Mouse (Mus musculus): Measurements from ENCODE around the gene Extl2. TPM values are rescaled to one million over a fixed set of nuclear protein-coding genes. Genes with fewer than 3 reads are reported as not detected.

Extl2 gene
- total RNA-seq (2022) = 10 to 100 TPM; 23.5 to 26.9 (median 26.2) TPM

- DNase-seq = peak; percentile 82
Observed at GRCm38 (mm10) chr3:116006978-116007940, at the start of gene Extl2, which contains the start of gene Slc30a7. Gene Extl2 (plus strand): TSS chr3:116007462. Gene Slc30a7 (minus strand): TSS chr3:116007406.

DNA sequence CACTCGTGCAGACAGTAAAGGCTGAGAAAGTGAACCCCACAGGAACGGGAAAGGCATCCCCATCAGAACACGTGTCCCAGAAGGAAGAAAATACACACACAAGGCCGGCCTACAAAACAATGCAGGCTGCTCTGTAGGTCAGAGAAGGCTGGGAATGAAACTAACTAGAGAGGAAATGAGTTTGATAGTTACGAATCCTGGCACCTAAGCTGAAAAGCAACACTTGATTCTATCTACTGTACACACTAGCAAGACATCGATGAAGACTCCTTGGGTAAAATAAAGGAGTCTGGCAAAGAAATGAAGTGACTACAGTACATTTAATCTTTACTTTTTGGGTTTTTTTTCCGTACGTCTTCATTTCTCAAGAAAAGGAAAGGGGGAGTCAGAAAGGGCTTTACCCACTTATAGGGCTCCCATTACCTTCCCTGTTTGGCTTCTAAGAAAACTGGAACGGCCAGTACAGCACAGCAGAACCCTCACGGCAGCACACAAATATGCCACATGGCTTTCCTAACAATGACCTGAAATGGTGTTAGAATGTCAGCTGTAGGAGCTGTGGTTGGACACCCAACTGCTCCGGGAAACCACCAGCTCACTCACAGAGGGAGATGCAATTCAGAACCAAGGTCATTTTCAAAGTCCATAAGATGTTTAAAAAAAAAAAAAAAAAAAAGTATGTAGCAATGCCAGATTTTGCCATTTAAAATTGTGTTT is 45.8 kb upstream of the Extl2 start:
- no peak for DNase-seq

GRCm38 (mm10) chr3:115962028-115962415 is 45.2 kb upstream of the Extl2 start:
- DNase-seq = no peak

DNA sequence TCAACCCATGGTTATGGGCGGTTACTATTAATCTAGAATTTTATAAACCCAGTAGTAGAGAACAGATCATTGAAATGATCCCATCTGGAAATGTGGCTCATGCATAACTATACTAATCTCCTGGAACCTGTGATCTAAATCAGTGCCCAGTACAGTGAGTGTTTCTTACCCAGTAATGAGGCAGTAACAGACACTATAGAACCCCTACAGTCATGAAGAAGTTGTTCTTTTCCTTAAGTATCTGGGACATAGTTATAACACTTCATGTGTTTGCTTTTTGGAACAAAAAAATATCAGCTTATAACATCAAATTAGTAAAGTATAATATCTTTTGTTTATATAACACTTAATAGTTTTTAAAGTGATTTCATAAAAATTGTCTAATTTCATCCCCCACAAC is 43.7 kb upstream of the Extl2 start:
- DNase-seq = no peak

DNA sequence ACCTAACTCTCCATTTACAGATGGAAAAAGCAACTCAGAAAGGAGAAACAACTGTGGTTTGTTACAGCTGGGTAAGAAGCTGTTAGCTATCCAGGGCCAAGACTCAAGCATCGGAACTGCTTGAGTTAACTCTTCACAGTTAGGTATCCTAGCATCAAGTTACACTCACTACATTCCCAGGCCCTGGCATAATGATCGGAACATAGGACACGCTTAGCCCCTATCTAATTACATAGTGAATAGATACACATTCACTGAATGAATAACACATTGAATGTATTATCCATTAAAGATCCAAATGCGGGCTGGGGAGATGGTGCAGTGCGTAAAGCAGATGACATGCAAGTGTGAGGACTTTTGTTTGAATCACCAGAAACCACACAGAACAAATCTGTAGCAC is 43.2 kb upstream of the Extl2 start:
- DNase-seq = no peak

GRCm38 (mm10) chr3:115968745-115969530 is 38.3 kb upstream of the Extl2 start:
- DNase-seq = peak; percentile 21

DNA sequence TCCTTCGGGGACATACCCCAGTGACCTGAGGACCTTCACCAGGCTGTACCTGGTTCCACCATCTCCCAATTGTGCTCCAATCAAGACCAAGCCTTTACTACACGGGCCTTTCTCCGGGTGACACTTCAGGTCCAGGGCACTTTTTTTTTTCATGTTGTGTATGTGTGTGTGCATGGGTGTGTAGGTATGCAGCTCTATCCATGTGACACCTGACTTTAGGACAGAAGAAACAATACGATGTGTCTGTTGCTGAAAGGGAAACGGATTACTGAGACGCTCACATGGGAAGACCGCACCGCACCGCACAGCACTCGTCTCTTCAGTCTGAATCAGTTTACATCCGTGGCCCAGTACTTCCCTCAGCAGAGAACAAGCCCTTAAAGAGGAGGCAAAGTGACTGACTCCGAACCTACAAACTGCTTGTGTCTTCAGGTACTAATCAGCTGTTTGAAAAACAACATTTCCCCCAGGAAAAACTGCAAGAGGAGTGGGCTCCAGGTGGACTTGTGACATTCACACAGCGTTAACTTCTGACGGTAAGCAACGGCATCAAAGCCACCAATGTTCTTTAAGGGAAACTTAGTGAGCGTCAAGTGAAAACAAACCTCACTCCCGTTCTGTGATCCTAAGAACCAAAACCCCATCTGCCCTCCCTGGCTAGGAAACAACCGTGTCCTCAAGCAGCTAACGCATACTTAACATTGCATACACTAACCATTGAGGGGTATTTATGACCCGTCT is 36.0 kb upstream of the Extl2 start:
- DNase-seq = no peak

- no peak for DNase-seq
Observed at GRCm38 (mm10) chr3:115971891-115972646, 35.2 kb upstream of the Extl2 start.

DNA sequence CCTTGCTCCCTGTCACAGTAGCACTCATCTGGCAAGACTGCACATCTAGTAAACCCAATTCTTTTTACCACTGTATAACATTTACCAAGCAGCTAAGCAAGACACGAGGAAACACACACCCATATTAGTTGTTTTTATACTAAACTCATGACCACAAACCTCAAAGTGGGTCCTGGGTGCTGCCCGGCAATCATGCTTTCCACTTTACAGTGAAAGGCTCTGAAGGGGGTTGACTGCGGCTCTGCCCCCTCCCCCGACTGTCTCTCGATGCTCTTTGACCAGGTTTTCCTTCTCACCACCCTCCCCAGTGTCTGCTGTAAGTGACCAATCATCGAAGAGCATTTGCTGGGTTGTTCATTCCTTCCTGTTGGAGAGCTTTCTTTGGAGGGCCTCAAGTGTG is 33.0 kb upstream of the Extl2 start:
- no peak for DNase-seq

- no peak for DNase-seq
Observed at GRCm38 (mm10) chr3:115974995-115975394, 32.3 kb upstream of the Extl2 start.

DNA sequence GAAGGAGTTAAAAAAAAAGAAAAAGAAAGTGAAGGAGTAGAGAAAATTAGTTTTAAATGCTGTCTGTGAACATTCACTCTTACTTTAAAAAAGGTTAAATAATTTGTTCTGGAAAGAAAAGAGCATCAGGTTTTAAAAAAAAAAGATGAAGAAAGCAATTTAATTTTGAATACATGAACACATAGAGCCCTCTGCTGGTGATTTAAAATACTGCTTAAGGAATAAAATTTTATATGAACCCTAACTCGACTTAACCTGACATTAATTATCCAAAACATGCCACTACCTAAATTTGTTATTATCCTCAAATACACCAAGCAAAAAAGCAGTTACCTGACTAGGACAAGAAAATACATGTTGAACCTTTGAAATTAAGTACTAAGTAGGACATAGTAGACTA is 28.3 kb upstream of the Extl2 start:
- DNase-seq = no peak

DNA sequence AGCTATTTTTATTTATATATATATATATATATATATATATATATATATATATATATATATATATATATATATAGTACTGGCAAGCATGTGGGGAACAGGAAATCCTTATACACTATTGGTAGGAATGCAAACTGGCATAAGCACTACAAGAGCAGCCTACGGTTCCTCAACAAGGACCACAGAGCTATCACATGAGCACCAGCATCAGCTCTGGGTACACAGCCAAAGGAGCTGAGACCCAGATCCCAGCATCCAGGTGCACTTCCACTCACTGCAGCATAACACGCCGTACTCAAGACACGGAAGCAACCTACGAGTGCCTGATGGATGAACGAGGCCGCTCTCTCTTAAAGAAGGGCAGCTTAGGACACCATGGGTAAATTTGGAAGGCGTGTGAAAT is 24.0 kb upstream of the Extl2 start:
- DNase-seq = no peak

- no peak for DNase-seq
Observed at GRCm38 (mm10) chr3:115984653-115985052, 22.6 kb upstream of the Extl2 start.

- peak; percentile 24 for DNase-seq
Observed at GRCm38 (mm10) chr3:115985183-115985892, 21.9 kb upstream of the Extl2 start.

- no peak for DNase-seq
Observed at GRCm38 (mm10) chr3:115992103-115992502, 15.2 kb upstream of the Extl2 start.

- no peak for DNase-seq
Observed at GRCm38 (mm10) chr3:115992588-115992987, 14.7 kb upstream of the Extl2 start.

GRCm38 (mm10) chr3:115993025-115993424 is 14.2 kb upstream of the Extl2 start:
- no peak for DNase-seq

DNA sequence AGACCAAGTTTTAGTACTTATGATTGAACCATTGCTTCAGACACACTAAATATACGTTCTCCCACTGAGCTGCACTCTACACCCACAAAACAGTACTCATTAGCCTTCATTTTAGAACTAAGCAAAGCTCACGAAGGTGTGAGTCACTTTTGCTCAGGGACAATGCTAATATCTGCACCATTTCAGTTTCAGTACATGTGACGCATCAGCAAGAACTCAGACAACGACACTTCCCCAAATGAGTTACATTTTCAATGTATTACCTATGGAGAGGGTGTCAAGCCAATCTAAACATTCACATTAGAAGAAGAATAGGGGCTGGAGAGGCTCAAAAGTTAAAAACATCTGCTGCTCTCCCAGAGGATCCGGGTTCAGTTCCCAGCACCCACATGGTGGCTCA is 10.3 kb upstream of the Extl2 start:
- no peak for DNase-seq

GRCm38 (mm10) chr3:116006284-116006977 is 831 bp upstream of the Extl2 start:
- no peak for DNase-seq

DNA sequence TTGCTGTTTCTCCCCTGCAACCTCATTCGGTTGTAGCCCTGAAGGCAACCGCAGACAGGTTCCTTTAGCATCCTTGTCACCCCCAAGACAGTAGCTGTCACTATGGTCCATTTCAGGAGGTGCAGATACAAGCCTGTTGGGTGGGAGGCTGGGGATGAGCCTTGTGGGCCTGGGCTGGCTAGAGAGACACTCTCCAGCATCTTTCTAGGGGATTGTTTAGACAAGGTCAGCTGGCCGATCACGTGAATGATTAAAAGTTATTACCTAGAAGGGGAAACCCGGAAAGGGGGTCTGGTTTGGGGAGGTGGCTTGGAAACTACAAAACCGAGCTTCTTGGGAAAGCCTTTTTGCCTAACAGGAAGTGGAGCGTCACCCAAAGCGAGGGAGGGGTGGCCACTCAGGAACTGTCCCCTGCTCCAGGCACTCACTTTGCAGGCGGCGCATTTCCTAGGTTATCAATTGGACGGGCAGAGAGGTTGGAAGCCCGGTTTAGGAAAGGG is 729 bp downstream of the Extl2 start:
- DNase-seq = peak; percentile 84
